Mouse (Mus musculus) fat pad, adult 2 months (tissue): Measurements from ENCODE around the gene Scn3b.

ENCODE experiments used
- DNase-seq: peaks from one replicate; pipeline ENCODE4 v3.0.0-alpha.2; 2011; ENCODE audit warnings: low read depth, low spot score; ENCODE audit errors: extremely low read depth

The Scn3b gene

GRCm38 (mm10) chr9:40333649-40334396, 64.8 kb downstream of the Scn3b start:
- no peak for DNase-seq

DNA sequence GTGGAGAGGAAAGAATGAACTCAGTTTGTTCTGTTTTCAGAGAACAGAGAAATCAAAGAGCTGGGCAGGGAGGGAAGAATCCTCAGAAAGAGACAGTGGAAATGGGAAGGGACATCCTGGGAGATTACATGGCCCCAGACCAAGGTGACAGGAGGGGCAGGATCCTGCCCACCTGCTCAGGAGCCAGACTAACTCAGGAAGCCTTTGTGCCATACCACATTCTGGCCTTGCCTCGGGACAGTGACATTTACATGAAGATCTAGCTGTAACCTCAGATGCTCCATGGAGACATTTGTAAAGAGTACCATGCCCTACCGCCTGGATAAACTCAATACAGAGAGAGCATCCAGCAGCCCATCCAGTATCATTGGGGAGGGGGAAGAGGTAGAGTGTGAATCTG, 65.6 kb downstream of the Scn3b start:
- DNase-seq: no peak

- no peak for DNase-seq
Observed at GRCm38 (mm10) chr9:40336701-40337100, 67.7 kb downstream of the Scn3b start.

GRCm38 (mm10) chr9:40337131-40337820, 68.3 kb downstream of the Scn3b start:
- no peak for DNase-seq

DNA sequence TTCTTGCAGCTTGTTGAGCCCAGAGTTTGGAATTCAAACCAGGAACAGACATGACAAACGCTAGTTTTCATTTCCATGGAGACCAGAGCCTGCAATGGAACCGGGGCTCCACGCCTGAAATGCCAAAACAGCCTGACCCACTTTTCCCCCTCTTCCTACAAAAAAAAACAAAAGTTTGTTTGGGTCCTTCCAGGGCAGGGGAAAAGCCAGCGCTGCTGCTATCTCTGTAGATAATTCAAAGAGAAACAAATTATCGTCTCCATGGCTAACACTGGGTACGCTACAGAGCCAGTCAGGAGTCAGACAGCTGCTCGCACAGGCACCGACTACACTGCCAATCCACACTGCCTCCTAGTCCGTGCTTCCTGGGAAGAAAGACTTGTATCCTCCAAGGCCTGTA, 70.6 kb downstream of the Scn3b start:
- no peak for DNase-seq
